Mouse (Mus musculus) neural tube, embryonic 14.5 days (tissue): ENCODE results near the gene Zc3hav1. TPM values are rescaled to one million over a fixed set of nuclear protein-coding genes. Genes with fewer than 3 reads are reported as not detected.
"Not testable (repeated sequence)": the region's sequence is repeated elsewhere in the genome, so short reads cannot be mapped to it uniquely, and the experiment has no call there.

Source experiments
- ATAC-seq: fragments of 200-750 bp; cut with Nextera tagmentation; 2 replicates; pipeline ENCODE4 v1.8.0; 2017; ENCODE audit warnings: low read depth, mild to moderate bottlenecking, moderate TSS enrichment, moderate library complexity
- H3K27ac ChIP-seq: fragments of 300-500 bp; sonication (generic); 2 replicates; pipeline ENCODE4 v1.5.1; 2014; ENCODE audit warnings: low read depth, mild to moderate bottlenecking, control low read depth, low read length, moderate library complexity, mixed read lengths
- H3K27me3 ChIP-seq: fragments of 300-500 bp; sonication (generic); 2 replicates; pipeline ENCODE4 v1.6.1; 2014; ENCODE audit warnings: low read length; ENCODE audit not compliant: control insufficient read depth, insufficient read depth
- H3K36me3 ChIP-seq: fragments of 300-500 bp; sonication (generic); 2 replicates; pipeline ENCODE4 v1.6.1; 2014; ENCODE audit warnings: low read length, mixed read lengths; ENCODE audit not compliant: control insufficient read depth, insufficient read depth
- H3K4me1 ChIP-seq: fragments of 300-500 bp; sonication (generic); 2 replicates; pipeline ENCODE4 v1.6.1; 2014; ENCODE audit warnings: low read length; ENCODE audit not compliant: control insufficient read depth, insufficient read depth
- H3K4me2 ChIP-seq: fragments of 300-500 bp; sonication (generic); 2 replicates; pipeline ENCODE4 v1.6.1; 2014; ENCODE audit warnings: mild to moderate bottlenecking, low read depth, low read length, control low read depth
- H3K4me3 ChIP-seq: fragments of 300-500 bp; sonication (generic); 2 replicates; pipeline ENCODE4 v1.5.1; 2014; ENCODE audit warnings: low read depth, low read length, control low read depth, mixed read lengths
- H3K9ac ChIP-seq: fragments of 300-500 bp; sonication (generic); replicated peaks from 2 replicates; pipeline ENCODE4 v1.6.1; 2014; ENCODE audit warnings: low read depth, mild to moderate bottlenecking, control low read depth, low read length, mixed read lengths
- H3K9me3 ChIP-seq: fragments of 300-500 bp; sonication (generic); 2 replicates; pipeline ENCODE4 v1.6.1; 2016; ENCODE audit warnings: low read length; ENCODE audit not compliant: control insufficient read depth
- WGBS: fragments of 180-500 bp; shearing (Covaris S2); extraction: QIAGEN DNeasy Blood & Tissue Kit; methylation state at CpG from one replicate; pipeline ENCODE4 v1.1.7; 2014; 5-methylcytosine and 5-hydroxymethylcytosine counted together
- polyA plus RNA-seq: library from polyadenylated mRNA; unstranded; fragments of >200 nt; fragmentation: Nextera tagmentation; extraction: Ambion mirVana; gene quantifications from 2 replicates; pipeline ENCODE4 v1.2.1, GENCODE M21; 2014

Gene Zc3hav1
- polyA plus RNA-seq, 1 experiment from 2014 or later: 0.68 TPM

DNA sequence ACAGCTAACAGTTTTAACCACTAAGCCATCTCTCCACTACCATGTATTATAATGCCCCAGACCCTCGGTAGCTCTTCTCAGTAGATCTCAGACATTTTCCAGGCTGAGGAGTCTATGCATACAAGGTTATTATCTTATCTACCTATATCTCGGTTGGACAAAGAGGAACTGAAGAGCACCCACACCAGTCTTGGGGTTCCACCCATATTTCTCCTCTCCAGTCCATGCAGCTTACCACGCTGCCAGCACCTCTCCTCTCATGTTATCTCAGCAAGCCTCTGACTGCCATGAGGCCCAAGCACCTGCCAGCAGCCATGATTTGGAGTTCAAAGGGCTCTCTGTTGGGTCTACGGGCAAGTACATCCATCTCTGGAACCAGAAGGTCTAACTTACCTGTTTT, 6.7 kb upstream of the Zc3hav1 start:
- no peaks in the 10 kb centered on the region for H3K36me3 ChIP-seq
- H3K9me3 ChIP-seq: no peaks in the 10 kb centered on the region
- H3K4me3 ChIP-seq: no peak overlapping the region
- no peaks in the 10 kb centered on the region for H3K4me1 ChIP-seq
- H3K4me2 ChIP-seq: no peak overlapping the region
- no peak overlapping the region for H3K9ac ChIP-seq
- 89% methylated on average over 4 of the region's 4 CpGs for WGBS
- no peak overlapping the region for H3K27ac ChIP-seq
- H3K27me3 ChIP-seq: no peaks in the 10 kb centered on the region; the same call in 1 of the 2 replicates
- no peak for ATAC-seq

GRCm38 (mm10) chr6:38359736-38360499, 5.5 kb upstream of the Zc3hav1 start:
- H3K27me3 ChIP-seq: no peaks in the 10 kb centered on the region; the same call in 1 of the 2 replicates
- WGBS: 90% methylated on average over 12 of the region's 12 CpGs
- no peak for ATAC-seq

DNA sequence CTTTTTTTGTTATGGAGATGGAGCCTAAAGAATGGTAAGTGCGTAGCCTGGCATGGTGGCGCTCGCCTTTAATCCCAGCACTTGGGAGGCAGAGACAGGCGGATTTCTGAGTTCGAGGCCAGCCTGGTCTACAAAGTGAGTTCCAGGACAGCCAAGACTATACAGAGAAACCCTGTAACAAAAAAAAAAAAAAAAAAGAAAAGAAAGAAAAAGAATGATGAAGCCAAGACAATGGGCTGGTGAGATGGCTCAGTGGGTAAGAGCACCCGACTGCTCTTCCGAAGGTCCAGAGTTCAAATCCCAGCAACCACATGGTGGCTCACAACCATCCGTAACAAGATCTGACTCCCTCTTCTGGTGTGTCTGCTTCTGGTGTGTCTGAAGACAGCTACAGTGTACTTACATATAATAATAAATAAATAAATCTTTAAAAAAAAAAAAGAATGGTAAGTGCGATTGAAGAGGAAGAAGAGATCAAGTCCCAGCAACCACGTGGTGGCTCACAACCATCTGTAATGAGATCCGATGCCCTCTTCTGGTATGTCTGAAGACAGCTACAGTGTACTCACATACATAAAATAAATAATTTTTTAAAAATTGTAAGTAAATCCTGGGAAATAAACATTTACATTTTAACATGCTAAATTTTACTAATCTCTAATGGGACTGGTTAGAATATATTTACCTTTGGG, 4.8 kb upstream of the Zc3hav1 start:
- WGBS: 91% methylated on average over 10 of the region's 11 CpGs
- H3K27ac ChIP-seq, H3K4me2 ChIP-seq, H3K27me3 ChIP-seq, H3K36me3 ChIP-seq, H3K4me1 ChIP-seq, H3K9me3 ChIP-seq, H3K4me3 ChIP-seq, H3K9ac ChIP-seq, ATAC-seq: not testable (repeated sequence)

More at GRCm38 (mm10) chr6:38359736-38360499, 5.5 kb upstream of the Zc3hav1 start:
- Histone ChIP-seq H3K4me3 (no peak overlapping the region), H3K27ac (no peak overlapping the region), H3K9ac (no peak overlapping the region), H3K4me2 (no peak overlapping the region), H3K9me3 (no peaks in the 10 kb centered on the region), H3K36me3 (no peaks in the 10 kb centered on the region), H3K4me1 (no peaks in the 10 kb centered on the region)

- ATAC-seq: no peak
Observed at GRCm38 (mm10) chr6:38358253-38359027, 4.0 kb upstream of the Zc3hav1 start.

GRCm38 (mm10) chr6:38357603-38358252, 3.3 kb upstream of the Zc3hav1 start:
- no peaks in the 10 kb centered on the region for H3K36me3 ChIP-seq
- H3K27ac ChIP-seq: no peak overlapping the region
- 0 out of 2 replicates have a peak, but pooled peaks cover 3% of the 10 kb centered on the region for H3K4me1 ChIP-seq
- no peak overlapping the region for H3K4me2 ChIP-seq
- 58% methylated on average over 5 of the region's 5 CpGs for WGBS
- ATAC-seq: no peak
- H3K9ac ChIP-seq: no peak overlapping the region
- H3K9me3 ChIP-seq: no peaks in the 10 kb centered on the region
- no peaks in the 10 kb centered on the region; the same call in 1 of the 2 replicates for H3K27me3 ChIP-seq
- no peak overlapping the region for H3K4me3 ChIP-seq

More at GRCm38 (mm10) chr6:38358253-38359027, 4.0 kb upstream of the Zc3hav1 start:
- no peaks in the 10 kb centered on the region for H3K9me3 ChIP-seq
- H3K4me2 ChIP-seq: no peak overlapping the region
- H3K27me3 ChIP-seq: no peaks in the 10 kb centered on the region; the same call in 1 of the 2 replicates
- no peak overlapping the region for H3K4me3 ChIP-seq
- 74% methylated on average over 8 of the region's 8 CpGs for WGBS
- no peak overlapping the region for H3K9ac ChIP-seq
- no peaks in the 10 kb centered on the region for H3K36me3 ChIP-seq
- H3K27ac ChIP-seq: no peak overlapping the region
- 0 out of 2 replicates have a peak, but pooled peaks cover 3% of the 10 kb centered on the region for H3K4me1 ChIP-seq

DNA sequence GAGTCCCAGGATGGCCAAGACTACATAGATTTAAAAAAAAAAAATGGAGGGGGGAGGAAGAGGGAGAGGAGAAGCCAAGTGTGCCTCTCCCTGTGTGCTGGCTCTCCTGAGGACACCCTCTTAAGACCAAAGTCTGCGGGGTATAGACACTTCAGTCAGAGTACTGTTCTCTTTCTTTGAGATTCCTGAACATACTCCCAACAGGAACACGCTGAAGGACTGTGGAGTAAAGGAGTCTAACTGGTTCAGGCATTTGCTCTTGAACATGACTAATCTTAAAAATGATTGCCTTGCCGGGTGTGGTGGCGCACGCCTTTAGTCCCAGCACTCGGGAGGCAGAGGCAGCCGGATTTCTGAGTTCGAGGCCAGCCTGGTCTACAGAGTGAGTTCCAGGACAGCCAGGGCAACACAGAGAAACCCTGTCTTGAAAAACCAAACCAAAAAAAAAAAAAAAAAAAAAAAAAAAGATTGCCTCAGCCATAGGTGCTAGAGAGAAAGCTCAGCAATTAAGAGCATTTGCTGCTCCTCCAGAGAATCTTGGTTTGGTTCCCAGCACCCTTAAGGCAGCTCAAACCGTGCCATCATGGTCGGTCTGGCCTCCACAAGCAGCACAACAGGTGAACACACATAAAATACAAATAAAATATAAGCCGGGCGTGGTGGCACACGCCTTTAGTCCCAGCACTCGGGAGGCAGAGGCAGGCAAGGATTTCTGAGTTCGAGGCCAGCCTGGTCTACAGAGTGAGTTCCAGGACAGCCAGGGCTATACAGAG, 2.4 kb upstream of the Zc3hav1 start:
- 90% methylated on average over 15 of the region's 15 CpGs for WGBS
- not testable (repeated sequence) for ATAC-seq, H3K27me3 ChIP-seq

DNA sequence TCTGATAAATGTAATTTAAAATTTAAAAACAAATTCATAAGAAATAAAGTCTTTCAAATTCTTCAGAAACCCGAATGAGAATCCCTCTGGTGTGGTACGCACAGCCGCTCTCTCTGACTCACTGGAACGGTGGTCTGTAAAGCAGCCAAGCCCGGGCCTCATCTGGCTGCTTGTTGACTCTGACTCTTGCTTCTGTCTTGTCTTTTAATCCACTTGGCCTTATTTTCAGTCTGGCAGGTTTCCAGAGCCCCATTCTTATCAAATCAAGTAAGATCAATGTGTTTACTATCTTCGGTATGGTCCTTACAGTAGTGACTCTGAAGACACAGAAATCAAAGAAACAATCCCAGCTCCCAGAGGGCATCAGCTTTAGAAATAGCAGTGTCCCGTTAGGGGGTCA, 1.5 kb upstream of the Zc3hav1 start:
- H3K27me3 ChIP-seq: peaks cover 14% of the 10 kb centered on the region
- no peak overlapping the region for H3K4me2 ChIP-seq
- no peak for ATAC-seq
- no peak overlapping the region for H3K4me3 ChIP-seq
- no peak overlapping the region for H3K9ac ChIP-seq
- H3K9me3 ChIP-seq: no peaks in the 10 kb centered on the region
- H3K27ac ChIP-seq: no peak overlapping the region
- 12% methylated on average over 7 of the region's 7 CpGs for WGBS
- H3K36me3 ChIP-seq: no peaks in the 10 kb centered on the region
- H3K4me1 ChIP-seq: 0 out of 2 replicates have a peak, but pooled peaks cover 3% of the 10 kb centered on the region

More for the DNA sequence above, 2.4 kb upstream of the Zc3hav1 start:
- not testable (repeated sequence) for H3K27ac ChIP-seq, H3K9ac ChIP-seq, H3K36me3 ChIP-seq, H3K9me3 ChIP-seq, H3K4me1 ChIP-seq, H3K4me2 ChIP-seq, H3K4me3 ChIP-seq

DNA sequence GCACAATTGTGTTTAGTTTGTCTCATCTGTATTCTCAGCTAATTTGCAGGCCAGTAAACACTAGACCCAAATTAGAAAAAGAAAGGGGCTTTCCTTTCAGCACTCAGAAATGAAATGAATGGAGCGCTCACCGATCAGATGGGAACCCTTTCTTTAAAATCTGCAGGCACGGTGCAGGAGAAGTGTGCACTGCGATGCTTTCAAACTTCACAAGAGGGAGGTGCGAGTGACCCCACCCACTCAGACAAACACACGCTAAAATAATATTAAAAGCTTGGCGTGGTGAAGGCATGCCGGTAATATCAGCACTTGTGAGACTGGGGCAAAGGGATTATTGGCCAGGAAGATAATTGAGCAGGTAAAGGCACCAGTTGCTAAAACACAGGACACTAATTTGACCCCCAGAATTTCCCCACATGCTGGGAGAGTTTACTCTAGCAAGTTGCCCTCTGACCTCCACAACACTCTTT, 986 bp upstream of the Zc3hav1 start:
- H3K36me3 ChIP-seq: no peaks in the 10 kb centered on the region
- H3K27ac ChIP-seq: no peak overlapping the region
- H3K9me3 ChIP-seq: no peaks in the 10 kb centered on the region
- no peak overlapping the region for H3K4me3 ChIP-seq
- H3K9ac ChIP-seq: no peak overlapping the region
- H3K4me2 ChIP-seq: no peak overlapping the region
- H3K27me3 ChIP-seq: peaks cover 14% of the 10 kb centered on the region
- ATAC-seq: no peak
- 0 out of 2 replicates have a peak, but pooled peaks cover 3% of the 10 kb centered on the region for H3K4me1 ChIP-seq
- WGBS: 5% methylated on average over 8 of the region's 8 CpGs
